Mouse (Mus musculus) hindbrain, embryonic 11.5 days (tissue): ENCODE data around the gene Clec2l. TPM values are rescaled to one million over a fixed set of nuclear protein-coding genes. Genes with fewer than 3 reads are reported as not detected.

Experiments
- ATAC-seq: fragments of 200-750 bp; cut with Nextera tagmentation; 2 replicates; pipeline ENCODE4 v1.8.0; 2017; ENCODE audit warnings: mild to moderate bottlenecking, moderate TSS enrichment, moderate library complexity; ENCODE audit not compliant: low FRiP score
- DNase-seq: peaks from one replicate; pipeline ENCODE4 v3.0.0-alpha.2; 2015; ENCODE audit warnings: low spot score
- H3K27ac ChIP-seq: fragments of 300-500 bp; sonication (generic); 2 replicates; pipeline ENCODE4 v1.5.1; 2014; ENCODE audit warnings: mild to moderate bottlenecking, low read depth, low read length
- H3K27me3 ChIP-seq: fragments of 300-500 bp; sonication (generic); 2 replicates; pipeline ENCODE4 v1.6.1; 2014; ENCODE audit warnings: mild to moderate bottlenecking, low read length, moderate library complexity, mixed read lengths; ENCODE audit not compliant: control insufficient read depth, insufficient read depth
- H3K36me3 ChIP-seq: fragments of 300-500 bp; sonication (generic); 2 replicates; pipeline ENCODE4 v1.6.1; 2014; ENCODE audit warnings: mild to moderate bottlenecking, low read length, moderate library complexity, mixed read lengths; ENCODE audit not compliant: control insufficient read depth, insufficient read depth
- H3K4me1 ChIP-seq: fragments of 300-500 bp; sonication (generic); replicated peaks from 2 replicates; pipeline ENCODE4 v1.6.1; 2014; ENCODE audit warnings: low read length, mixed read lengths; ENCODE audit not compliant: control insufficient read depth, insufficient read depth
- H3K4me2 ChIP-seq: fragments of 300-500 bp; sonication (generic); replicated peaks from 2 replicates; pipeline ENCODE4 v1.6.1; 2014; ENCODE audit warnings: mild to moderate bottlenecking, low read depth, low read length
- H3K4me3 ChIP-seq: fragments of 300-500 bp; sonication (generic); 2 replicates; pipeline ENCODE4 v1.5.1; 2014; ENCODE audit warnings: low read depth, low read length
- H3K9ac ChIP-seq: fragments of 300-500 bp; sonication (generic); 2 replicates; pipeline ENCODE4 v1.6.1; 2014; ENCODE audit warnings: low read depth, low read length
- H3K9me3 ChIP-seq: fragments of 300-500 bp; sonication (generic); 2 replicates; pipeline ENCODE4 v1.6.1; 2016; ENCODE audit warnings: low read length; ENCODE audit not compliant: control insufficient read depth
- WGBS: fragments of 180-500 bp; shearing (Covaris S2); extraction: QIAGEN DNeasy Blood & Tissue Kit; methylation state at CpG from one replicate; pipeline ENCODE4 v1.1.7; 2014; 5-methylcytosine and 5-hydroxymethylcytosine counted together
- polyA plus RNA-seq: library from polyadenylated mRNA; unstranded; fragments of >200 nt; fragmentation: Nextera tagmentation; extraction: Ambion mirVana; gene quantifications from 2 replicates; pipeline ENCODE4 v1.2.1, GENCODE M21; 2014

Clec2l gene
- polyA plus RNA-seq, 1 experiment from 2014 or later = 1.7 TPM

DNA sequence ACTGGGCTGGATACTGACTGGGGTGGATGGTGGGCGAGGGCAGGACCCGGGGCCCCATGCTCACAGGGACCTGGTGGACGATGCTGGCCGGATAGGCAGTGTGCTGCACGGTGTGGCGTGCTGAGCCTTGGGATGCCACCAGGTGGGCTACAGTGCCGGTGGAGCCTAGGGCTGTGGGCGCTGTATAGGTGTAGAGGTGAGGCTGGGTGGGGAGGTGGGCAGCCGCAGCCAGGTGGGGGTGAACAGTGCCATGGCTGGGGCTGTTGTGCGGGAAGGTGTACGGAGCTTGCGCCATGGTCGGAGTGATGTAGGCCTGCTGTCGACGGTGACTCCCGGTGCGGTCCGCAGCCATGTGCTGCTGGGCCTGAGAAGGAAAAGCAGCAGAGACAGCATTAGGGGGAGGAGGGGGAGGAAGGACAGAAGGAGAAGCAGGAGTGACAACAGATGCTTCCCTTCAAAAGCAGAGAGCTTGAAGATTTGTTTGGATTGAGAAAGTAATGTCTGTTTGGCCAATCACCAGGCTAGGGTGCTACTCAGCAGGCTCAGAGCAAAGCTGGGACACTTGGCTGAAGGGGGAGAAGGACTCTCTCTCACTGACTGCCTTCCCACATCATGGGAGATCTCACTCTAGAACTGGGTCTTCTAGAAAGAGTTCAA, 35.5 kb downstream of the Clec2l start:
- no peak overlapping the region for H3K27ac ChIP-seq
- 96% methylated on average over 17 of the region's 18 CpGs for WGBS
- H3K4me3 ChIP-seq = no peak overlapping the region
- no peaks in the 10 kb centered on the region for H3K4me1 ChIP-seq
- no peak overlapping the region for H3K4me2 ChIP-seq
- DNase-seq (no peak), ATAC-seq (no peak)
- H3K9me3 ChIP-seq = no peaks in the 10 kb centered on the region
- peaks cover 18% of the 10 kb centered on the region for H3K36me3 ChIP-seq
- no peak overlapping the region for H3K9ac ChIP-seq
- no peaks in the 10 kb centered on the region for H3K27me3 ChIP-seq

DNA sequence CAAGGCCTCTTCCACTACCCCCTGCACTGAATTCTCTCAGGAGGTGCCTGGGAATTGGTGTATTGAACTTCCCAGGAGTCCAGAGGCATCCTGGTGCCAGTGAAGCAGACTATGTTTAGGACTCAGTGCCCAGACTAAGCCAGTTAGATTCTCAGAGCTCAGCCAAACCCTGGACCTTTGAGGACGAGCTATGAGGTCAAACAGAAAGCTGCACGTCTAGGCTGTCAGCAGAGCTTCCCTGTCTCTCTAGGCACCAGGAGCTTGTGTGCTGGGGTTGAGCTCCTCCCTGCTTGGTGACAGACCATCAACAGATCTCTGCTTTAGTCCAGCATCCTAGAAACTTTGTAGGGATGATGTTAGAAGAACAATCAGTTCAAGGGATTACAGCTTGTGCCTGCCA, 38.6 kb downstream of the Clec2l start:
- no peaks in the 10 kb centered on the region for H3K27me3 ChIP-seq
- 61% methylated on average over 2 of the region's 2 CpGs for WGBS
- H3K4me1 ChIP-seq = no peaks in the 10 kb centered on the region
- no peaks in the 10 kb centered on the region for H3K9me3 ChIP-seq
- ATAC-seq (no peak), DNase-seq (no peak)
- no peak overlapping the region for H3K4me2 ChIP-seq
- H3K36me3 ChIP-seq = peaks cover 12% of the 10 kb centered on the region
- no peak overlapping the region for H3K9ac ChIP-seq
- H3K4me3 ChIP-seq = no peak overlapping the region
- no peak overlapping the region for H3K27ac ChIP-seq

DNA sequence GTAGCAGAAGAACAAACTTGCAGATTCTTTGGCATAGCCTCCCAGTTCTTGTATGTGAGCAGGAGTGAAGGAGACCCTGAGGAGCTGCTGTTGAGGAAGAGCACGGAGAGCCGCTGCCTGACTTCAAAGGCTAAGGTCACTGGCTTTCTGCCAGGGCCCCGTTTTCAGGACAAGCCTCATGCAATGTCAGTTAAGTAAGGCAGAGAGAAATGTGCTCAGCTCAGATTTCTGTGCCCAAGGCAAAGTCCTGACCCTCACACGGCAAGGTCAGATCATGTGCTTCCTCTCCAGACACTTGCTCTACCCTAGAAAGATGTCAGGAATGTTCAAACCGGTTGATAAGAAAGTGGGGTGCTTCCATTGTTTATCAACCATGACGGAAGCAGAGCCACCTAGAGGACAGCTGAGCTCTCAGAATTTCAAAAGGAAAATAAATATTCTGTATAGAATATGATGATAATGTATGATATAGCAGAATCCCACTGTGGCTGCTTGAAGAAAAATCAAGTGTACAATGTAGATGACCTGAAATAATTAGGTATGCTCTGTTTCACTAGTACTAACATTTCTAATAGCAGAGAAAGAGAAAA, 40.0 kb downstream of the Clec2l start:
- no peaks in the 10 kb centered on the region for H3K27me3 ChIP-seq
- no peak overlapping the region for H3K4me2 ChIP-seq
- no peak overlapping the region for H3K9ac ChIP-seq
- no peak overlapping the region for H3K27ac ChIP-seq
- no peaks in the 10 kb centered on the region for H3K9me3 ChIP-seq
- 64% methylated on average over 6 of the region's 6 CpGs for WGBS
- DNase-seq (no peak), ATAC-seq (no peak)
- no peak overlapping the region for H3K4me3 ChIP-seq
- H3K36me3 ChIP-seq = peaks cover 12% of the 10 kb centered on the region
- no peaks in the 10 kb centered on the region for H3K4me1 ChIP-seq

DNA sequence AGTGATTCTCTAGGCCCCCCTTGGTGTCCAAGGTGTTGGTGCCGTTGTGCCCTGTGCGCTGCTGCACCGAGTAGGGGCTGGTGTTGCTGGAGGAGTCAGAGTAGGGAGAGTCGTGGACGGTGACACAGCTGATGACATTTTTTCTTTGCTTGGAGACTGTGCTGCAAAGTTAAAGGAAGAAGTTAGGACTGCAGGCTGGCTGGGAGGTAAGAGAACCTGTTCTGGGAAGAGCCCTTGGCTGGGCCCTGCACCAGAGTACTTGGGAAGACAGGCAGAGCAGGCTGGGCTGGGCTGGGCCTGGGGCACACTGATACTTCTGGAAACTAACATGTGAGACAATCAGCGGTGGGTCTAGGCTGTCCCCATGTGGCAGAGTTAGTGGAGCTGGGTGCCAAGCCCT, 40.7 kb downstream of the Clec2l start:
- peaks cover 8% of the 10 kb centered on the region for H3K36me3 ChIP-seq
- no peak overlapping the region for H3K9ac ChIP-seq
- 93% methylated on average over 6 of the region's 6 CpGs for WGBS
- H3K4me1 ChIP-seq = no peaks in the 10 kb centered on the region
- H3K9me3 ChIP-seq = no peaks in the 10 kb centered on the region
- DNase-seq (no peak), ATAC-seq (no peak)
- no peak overlapping the region for H3K27ac ChIP-seq
- no peak overlapping the region for H3K4me3 ChIP-seq
- H3K4me2 ChIP-seq = no peak overlapping the region
- H3K27me3 ChIP-seq = no peaks in the 10 kb centered on the region

DNA sequence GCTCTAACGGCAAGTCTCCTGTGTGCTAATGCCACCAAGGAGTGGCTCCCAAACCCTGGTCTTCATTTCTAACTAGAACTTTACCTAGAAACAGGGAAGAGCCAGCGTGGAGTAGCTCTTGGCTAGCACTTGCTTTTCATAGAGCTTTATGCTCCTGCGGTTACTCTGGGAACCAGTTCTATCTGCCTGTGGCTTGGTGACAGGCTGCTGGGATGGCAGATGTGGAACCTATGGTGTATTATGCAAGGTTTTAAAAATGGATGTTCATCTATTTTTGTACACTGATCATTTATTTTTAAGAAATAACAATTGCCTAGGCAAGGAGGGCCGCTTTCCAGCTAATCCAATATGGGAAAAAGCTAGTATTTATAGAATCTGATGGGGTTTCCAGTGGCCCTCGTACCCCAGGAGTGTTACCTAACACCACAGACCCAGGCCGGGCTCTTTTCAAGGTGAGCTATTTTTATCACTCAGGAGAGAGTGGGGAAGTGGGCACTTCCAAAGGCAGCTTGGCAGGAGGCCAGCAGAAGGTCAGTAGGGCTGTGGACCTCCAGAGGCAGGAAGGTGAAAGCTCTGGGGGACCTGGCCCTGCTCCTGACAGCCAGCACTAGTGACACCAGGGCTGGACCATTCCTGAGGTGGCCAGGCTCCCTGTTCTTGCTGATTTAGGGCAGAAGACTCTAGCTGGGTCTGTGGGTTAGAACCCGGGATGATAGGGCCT, 41.6 kb downstream of the Clec2l start:
- 90% methylated on average over 7 of the region's 7 CpGs for WGBS

DNA sequence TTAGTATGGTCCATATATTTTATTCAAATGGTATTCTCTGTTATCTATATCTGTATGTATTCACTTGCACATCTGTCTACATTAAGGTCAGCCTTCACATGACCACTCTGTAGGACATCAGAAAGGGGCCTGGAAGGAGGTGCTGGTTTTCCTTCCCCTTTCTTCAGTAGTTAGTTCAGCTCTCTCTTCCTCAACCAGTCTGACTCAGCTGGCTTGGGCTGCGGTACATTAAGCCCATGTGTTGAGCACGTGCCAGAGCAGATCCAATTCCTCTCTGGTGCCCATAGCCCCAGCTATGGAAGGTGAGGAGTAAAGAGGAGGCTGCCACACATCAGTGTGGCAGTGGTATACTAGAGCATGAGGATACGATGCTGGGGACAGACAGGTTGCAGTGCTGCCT, 47.6 kb downstream of the Clec2l start:
- Histone ChIP-seq H3K36me3 (peaks cover 5% of the 10 kb centered on the region; the same call in 1 of the 2 replicates), H3K4me3 (no peak overlapping the region), H3K9me3 (no peaks in the 10 kb centered on the region), H3K27me3 (no peaks in the 10 kb centered on the region), H3K27ac (no peak overlapping the region), H3K9ac (no peak overlapping the region), H3K4me2 (no peak overlapping the region), H3K4me1 (no peaks in the 10 kb centered on the region)
- ATAC-seq (no peak), DNase-seq (no peak)
- WGBS = 92% methylated on average over 3 of the region's 3 CpGs

More for the DNA sequence above, 41.6 kb downstream of the Clec2l start:
- Histone ChIP-seq H3K9me3 (no peaks in the 10 kb centered on the region), H3K27me3 (no peaks in the 10 kb centered on the region), H3K4me3 (no peak overlapping the region), H3K27ac (no peak overlapping the region), H3K9ac (no peak overlapping the region), H3K36me3 (peaks cover 4% of the 10 kb centered on the region; the same call in 1 of the 2 replicates), H3K4me1 (no peaks in the 10 kb centered on the region), H3K4me2 (no peak overlapping the region)
- DNase-seq (no peak), ATAC-seq (no peak)

DNA sequence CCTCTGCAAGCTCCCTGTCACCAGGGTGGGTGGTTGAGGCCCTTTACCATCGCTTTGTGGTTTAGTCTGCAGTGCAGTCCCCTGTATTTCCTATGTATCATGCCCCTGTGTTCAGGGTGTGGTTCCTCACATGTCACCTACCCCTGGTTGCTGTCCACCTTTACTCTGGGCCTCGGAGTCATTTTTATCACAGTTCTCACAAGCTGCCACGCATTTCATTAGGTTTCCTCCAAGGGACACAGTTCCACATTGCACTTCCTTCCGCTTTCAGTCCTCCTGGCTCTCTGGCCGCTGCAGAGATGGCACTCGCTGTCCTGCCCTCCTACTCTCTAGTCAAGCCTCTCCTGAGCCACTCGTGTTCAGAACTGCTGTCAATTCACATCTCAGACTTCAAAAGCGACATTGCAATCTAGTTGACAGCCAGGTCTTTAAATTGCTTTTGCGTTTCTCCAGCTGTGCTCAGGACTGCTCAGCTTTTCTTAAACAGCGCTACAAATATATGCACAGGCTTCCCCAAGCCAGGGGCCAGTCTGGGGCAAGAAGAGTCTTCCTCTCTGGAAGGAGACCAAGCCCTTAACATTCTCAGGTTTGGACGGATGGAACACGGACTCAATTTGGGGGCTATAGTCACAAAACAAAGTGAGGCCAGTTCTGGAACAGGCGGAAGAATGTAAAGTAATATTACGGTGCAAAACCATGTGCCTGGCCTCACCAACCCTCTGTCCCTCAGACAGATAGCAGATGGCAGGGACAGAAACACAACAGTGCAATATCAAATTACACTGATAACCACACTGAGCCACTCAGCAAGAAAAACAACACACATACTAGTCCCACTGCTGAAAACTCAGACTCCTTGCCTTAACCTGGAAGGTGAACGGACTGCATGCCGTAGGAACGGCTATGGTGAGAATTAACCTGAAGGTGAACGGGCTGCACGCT, 51.4 kb downstream of the Clec2l start:
- H3K4me1 ChIP-seq = no peaks in the 10 kb centered on the region
- 91% methylated on average over 19 of the region's 19 CpGs for WGBS
- ATAC-seq = no peak
- no peak overlapping the region for H3K27ac ChIP-seq
- H3K4me2 ChIP-seq = no peak overlapping the region
- no peak overlapping the region for H3K4me3 ChIP-seq
- H3K27me3 ChIP-seq = no peaks in the 10 kb centered on the region
- H3K9ac ChIP-seq = no peak overlapping the region
- H3K9me3 ChIP-seq = no peaks in the 10 kb centered on the region
- H3K36me3 ChIP-seq = peaks cover 19% of the 10 kb centered on the region
- DNase-seq = no peak

DNA sequence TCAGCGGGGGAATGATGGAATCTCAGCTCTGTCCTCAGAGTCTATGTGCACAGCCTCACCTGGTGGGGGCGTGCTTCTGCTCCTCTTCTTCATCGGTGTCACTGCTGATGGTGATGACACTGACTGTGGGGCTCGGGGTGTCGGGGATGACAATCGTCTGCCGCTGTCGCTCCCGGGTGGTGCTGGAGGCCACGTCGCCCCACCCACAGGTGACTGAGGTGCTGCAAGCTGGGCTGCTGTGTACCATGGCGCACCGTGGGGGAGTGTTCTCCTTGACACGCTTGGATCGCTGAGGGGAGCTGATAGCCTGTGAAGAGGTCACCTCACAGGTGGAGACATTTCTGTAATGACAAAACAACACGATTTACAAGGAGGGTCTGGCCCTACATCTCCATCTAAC, 53.0 kb downstream of the Clec2l start:
- no peak overlapping the region for H3K27ac ChIP-seq
- 94% methylated on average over 16 of the region's 16 CpGs for WGBS
- ATAC-seq (no peak), DNase-seq (no peak)
- no peak overlapping the region for H3K4me3 ChIP-seq
- no peak overlapping the region for H3K4me2 ChIP-seq
- no peaks in the 10 kb centered on the region for H3K4me1 ChIP-seq
- H3K36me3 ChIP-seq = peaks cover 19% of the 10 kb centered on the region
- no peaks in the 10 kb centered on the region for H3K9me3 ChIP-seq
- H3K9ac ChIP-seq = no peak overlapping the region
- H3K27me3 ChIP-seq = no peaks in the 10 kb centered on the region
